Mouse (Mus musculus) heart, postnatal 0 days (tissue): ENCODE results near the gene Fam180a. TPM values are rescaled to one million over a fixed set of nuclear protein-coding genes. Genes with fewer than 3 reads are reported as not detected.

ENCODE experiments used
- ATAC-seq: fragments of 200-750 bp; cut with Nextera tagmentation; 2 replicates; pipeline ENCODE4 v1.8.0; 2017; ENCODE audit warnings: low read depth, moderate number of reproducible peaks, moderate library complexity; ENCODE audit not compliant: insufficient read depth
- DNase-seq: peaks from one replicate; pipeline ENCODE4 v3.0.0-alpha.2; 2016; ENCODE audit warnings: low spot score
- H3K27ac ChIP-seq: fragments of 300-500 bp; sonication (generic); 2 replicates; pipeline ENCODE4 v1.5.1; 2014; ENCODE audit warnings: low read depth, mild to moderate bottlenecking
- H3K27me3 ChIP-seq: fragments of 300-500 bp; sonication (generic); 2 replicates; pipeline ENCODE4 v1.6.1; 2014; ENCODE audit warnings: low read length, mixed read lengths; ENCODE audit not compliant: control insufficient read depth, insufficient read depth
- H3K36me3 ChIP-seq: fragments of 300-500 bp; sonication (generic); replicated peaks from 2 replicates; pipeline ENCODE4 v1.6.1; 2014; ENCODE audit warnings: low read length, mixed read lengths; ENCODE audit not compliant: control insufficient read depth, insufficient read depth
- H3K4me1 ChIP-seq: fragments of 300-500 bp; sonication (generic); 2 replicates; pipeline ENCODE4 v1.6.1; 2014; ENCODE audit warnings: antibody characterized with exemption; ENCODE audit not compliant: control insufficient read depth, insufficient read depth
- H3K4me2 ChIP-seq: fragments of 300-500 bp; sonication (generic); 2 replicates; pipeline ENCODE4 v1.6.1; 2014; ENCODE audit warnings: low read depth, mild to moderate bottlenecking, low read length, moderate library complexity
- H3K4me3 ChIP-seq: fragments of 300-500 bp; sonication (generic); 2 replicates; pipeline ENCODE4 v1.5.1; 2014; ENCODE audit warnings: low read depth, low read length
- H3K9ac ChIP-seq: fragments of 300-500 bp; sonication (generic); replicated peaks from 2 replicates; pipeline ENCODE4 v1.6.1; 2014; ENCODE audit warnings: low read depth, low read length, mixed read lengths
- H3K9me3 ChIP-seq: fragments of 300-500 bp; sonication (generic); replicated peaks from 2 replicates; pipeline ENCODE4 v1.6.1; 2016; ENCODE audit warnings: low read length; ENCODE audit not compliant: control insufficient read depth
- CTCF ChIP-seq: IDR thresholded peaks from 2 replicates; pipeline ENCODE4 v1.5.1; 2016; ENCODE audit warnings: antibody characterized with exemption, control low read depth, low read depth
- EP300 ChIP-seq: IDR thresholded peaks from 2 replicates; pipeline ENCODE4 v1.6.1; 2016; ENCODE audit warnings: antibody characterized with exemption, low read depth
- WGBS: fragments of 180-500 bp; shearing (Covaris S2); extraction: QIAGEN DNeasy Blood & Tissue Kit; methylation state at CpG from one replicate; pipeline ENCODE4 v1.1.7; 2014; 5-methylcytosine and 5-hydroxymethylcytosine counted together
- polyA plus RNA-seq: library from polyadenylated mRNA; unstranded; fragments of >200 nt; fragmentation: Nextera tagmentation; extraction: Ambion mirVana; gene quantifications from 2 replicates; pipeline ENCODE4 v1.2.1, GENCODE M21; 2015
- total RNA-seq: library from RNA; depleted of rRNA; stranded (reverse); fragments of >200 nt; gene quantifications from 2 replicates; pipeline ENCODE4 v1.2.3, GENCODE M21; 2014; ENCODE audit warnings: low replicate concordance

Fam180a gene
- total and polyA plus RNA-seq, 2 experiments from 2014 or later: 0.48 TPM; not detected in 1

DNA sequence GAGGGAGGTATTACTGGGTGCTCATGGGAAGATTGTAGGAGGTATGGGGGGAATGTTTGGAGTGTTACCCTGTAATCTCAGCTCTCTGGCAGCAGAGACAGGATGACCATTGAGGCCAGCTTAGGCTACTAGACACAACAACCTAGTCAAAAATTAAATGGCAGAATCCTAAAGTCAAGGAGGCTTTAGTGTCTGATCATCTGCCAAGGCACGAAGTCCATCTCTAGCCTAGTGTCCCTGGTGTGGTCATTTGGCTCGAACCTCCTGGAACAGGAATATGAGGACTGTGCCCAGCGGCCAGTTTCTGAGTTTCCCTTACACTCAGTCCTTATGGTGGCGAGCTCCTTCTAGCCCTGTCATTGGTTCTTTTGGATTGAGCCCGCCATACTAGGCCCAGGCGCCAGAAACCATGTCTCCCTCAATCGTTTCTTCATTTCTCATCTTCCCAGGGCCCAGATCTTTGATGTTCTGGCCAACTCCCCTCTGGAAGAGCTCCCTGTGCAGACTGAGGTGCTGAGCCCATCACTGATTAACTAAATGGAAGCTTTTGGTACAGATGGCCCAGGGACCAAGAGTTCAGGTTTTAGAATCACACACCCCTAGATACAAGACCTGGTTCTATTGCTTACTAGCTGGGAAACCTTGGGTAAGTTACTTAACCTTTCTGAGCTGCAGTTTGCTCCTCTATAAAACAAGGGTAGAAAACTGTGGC lies 28.3 kb downstream of the Fam180a start:
- Histone ChIP-seq H3K4me3 (no peak overlapping the region), H3K4me1 (peaks cover 25% of the 10 kb centered on the region), H3K27ac (peak overlapping the region; percentile 78), H3K4me2 (no peak overlapping the region), H3K27me3 (no peaks in the 10 kb centered on the region), H3K36me3 (no peaks in the 10 kb centered on the region), H3K9me3 (no peaks in the 10 kb centered on the region), H3K9ac (no peak overlapping the region)
- DNase-seq (no peak), ATAC-seq (no peak)
- 89% methylated on average over 7 of the region's 7 CpGs for WGBS
- no peak for TF ChIP-seq CTCF
- TF ChIP-seq EP300: no peak

DNA sequence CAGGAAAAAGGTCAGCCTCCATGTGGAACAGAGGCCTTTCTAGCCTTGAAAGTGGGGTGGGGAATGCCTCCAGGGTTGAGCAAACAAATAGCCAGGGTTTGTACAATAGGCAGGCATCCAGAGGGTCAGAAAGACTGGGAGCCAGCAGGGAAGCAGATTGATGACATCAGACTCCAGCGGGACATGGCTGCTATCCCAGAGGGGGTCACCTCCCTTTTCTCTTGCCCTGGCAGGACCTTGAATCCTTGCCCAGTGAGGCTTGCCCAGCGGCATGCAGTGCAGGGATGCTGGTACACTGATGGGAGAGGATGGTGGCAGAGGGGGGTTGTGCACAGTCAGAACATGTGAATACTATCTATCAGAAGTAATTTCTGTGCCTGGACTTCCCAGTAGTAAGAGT lies 28.9 kb downstream of the Fam180a start:
- WGBS: 22% methylated on average over 2 of the region's 2 CpGs
- peak; percentile 43 for DNase-seq
- TF ChIP-seq CTCF (no peak), EP300 (no peak)
- H3K4me3 ChIP-seq: no peak overlapping the region
- H3K36me3 ChIP-seq: no peaks in the 10 kb centered on the region
- H3K9me3 ChIP-seq: no peaks in the 10 kb centered on the region
- no peaks in the 10 kb centered on the region for H3K27me3 ChIP-seq
- no peak overlapping the region for H3K4me2 ChIP-seq
- peak overlapping the region; percentile 40 for H3K27ac ChIP-seq
- H3K9ac ChIP-seq: no peak overlapping the region
- peaks cover 25% of the 10 kb centered on the region for H3K4me1 ChIP-seq
- ATAC-seq: peak; percentile 58

DNA sequence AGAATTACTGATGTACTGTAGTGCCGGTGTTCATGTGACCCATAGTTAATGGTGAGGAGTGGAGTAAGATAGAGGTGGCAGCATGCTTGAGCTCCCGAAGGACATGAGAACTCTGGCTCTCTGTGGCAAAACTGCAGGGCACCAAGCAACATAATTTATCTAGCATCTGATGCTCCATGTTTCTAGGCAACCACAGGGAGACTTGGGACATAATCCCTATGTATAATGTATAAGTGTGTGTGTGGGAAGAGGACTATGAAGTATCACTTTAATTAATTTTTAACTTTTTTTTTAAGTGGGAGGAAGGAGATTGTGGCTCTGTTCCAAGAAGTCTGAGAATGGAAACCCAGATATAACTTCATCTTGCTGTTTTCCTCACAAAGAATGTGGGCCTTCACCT lies 31.0 kb downstream of the Fam180a start:
- Histone ChIP-seq H3K27me3 (no peaks in the 10 kb centered on the region), H3K4me3 (no peak overlapping the region), H3K9ac (no peak overlapping the region), H3K4me1 (peaks cover 25% of the 10 kb centered on the region), H3K9me3 (no peaks in the 10 kb centered on the region), H3K36me3 (no peaks in the 10 kb centered on the region), H3K27ac (no peak overlapping the region), H3K4me2 (no peak overlapping the region)
- DNase-seq (no peak), ATAC-seq (no peak)
- WGBS: 62% methylated on average over 2 of the region's 2 CpGs
- TF ChIP-seq CTCF (no peak), EP300 (no peak)

DNA sequence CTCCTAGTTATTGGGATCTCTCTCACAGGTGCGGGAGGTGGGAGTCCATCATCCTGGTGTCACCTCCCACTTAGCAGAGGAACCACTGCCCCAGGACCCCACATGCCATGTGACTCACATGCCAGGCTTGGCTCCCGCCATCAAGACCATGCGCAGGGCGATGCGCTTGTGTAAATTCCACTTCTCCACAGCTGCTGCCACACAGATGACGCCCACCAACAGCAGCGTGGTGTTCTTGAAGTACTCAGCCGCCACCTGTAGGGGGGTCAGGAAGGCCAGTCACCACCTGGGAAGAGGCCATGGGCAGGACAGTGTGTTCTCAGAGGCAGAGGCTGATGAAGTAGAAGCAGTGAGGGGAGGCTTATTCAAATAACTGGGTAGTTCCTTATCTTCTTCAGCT lies 36.3 kb downstream of the Fam180a start:
- H3K4me1 ChIP-seq: peaks cover 18% of the 10 kb centered on the region
- H3K4me3 ChIP-seq: no peak overlapping the region
- no peaks in the 10 kb centered on the region for H3K36me3 ChIP-seq
- H3K9me3 ChIP-seq: no peaks in the 10 kb centered on the region
- H3K27ac ChIP-seq: no peak overlapping the region
- ATAC-seq (no peak), DNase-seq (no peak)
- H3K9ac ChIP-seq: no peak overlapping the region
- H3K27me3 ChIP-seq: no peaks in the 10 kb centered on the region
- no peak overlapping the region for H3K4me2 ChIP-seq
- TF ChIP-seq EP300 (no peak), CTCF (no peak)
- WGBS: 93% methylated on average over 8 of the region's 8 CpGs

DNA sequence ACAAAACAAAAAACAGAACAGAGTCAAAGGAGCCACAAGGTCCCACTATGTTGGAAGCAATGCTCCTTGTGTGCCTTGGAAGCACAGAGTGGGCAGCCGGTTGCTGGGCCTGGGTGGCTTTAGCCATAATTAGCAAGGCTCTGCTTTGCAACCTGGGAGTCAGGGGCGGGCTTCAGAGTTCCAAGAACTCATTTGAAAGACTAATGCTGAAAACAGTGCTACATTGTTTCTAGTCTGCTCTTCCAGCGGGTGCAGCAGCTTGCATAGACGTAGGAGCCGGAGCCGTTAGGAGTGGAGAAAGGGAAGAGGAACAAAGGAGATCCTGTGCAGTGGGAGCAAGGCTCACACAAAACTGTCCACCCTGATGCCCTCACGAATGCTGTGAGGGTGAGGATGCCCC lies 37.0 kb downstream of the Fam180a start:
- H3K27ac ChIP-seq: peak overlapping the region; percentile 76
- ATAC-seq: no peak
- 56% methylated on average over 7 of the region's 7 CpGs for WGBS

More for the DNA sequence above, 37.0 kb downstream of the Fam180a start:
- peaks cover 18% of the 10 kb centered on the region for H3K4me1 ChIP-seq
- H3K9me3 ChIP-seq: no peaks in the 10 kb centered on the region
- no peak overlapping the region for H3K4me3 ChIP-seq
- 0 out of 2 replicates have a peak overlapping the region, but pooled peaks have one; percentile 6 for H3K9ac ChIP-seq
- H3K27me3 ChIP-seq: no peaks in the 10 kb centered on the region
- DNase-seq: no peak
- no peak for TF ChIP-seq CTCF
- TF ChIP-seq EP300: no peak
- H3K4me2 ChIP-seq: peak overlapping the region; percentile 28; the same call in 1 of the 2 replicates
- no peaks in the 10 kb centered on the region for H3K36me3 ChIP-seq
